Mouse (Mus musculus) urinary bladder, postnatal 36 days (tissue): Measurements from ENCODE around the gene Ighmbp2.
"Not testable (repeated sequence)": the region's sequence is repeated elsewhere in the genome, so short reads cannot be mapped to it uniquely, and the experiment has no call there.

Experiments
- DNase-seq, 2 experiments: peaks; one replicate each; pipeline ENCODE4 v3.0.0; 2022; ENCODE audit warnings: low spot score in 2 of 2, mixed read lengths in 1 of 2

Ighmbp2 gene

DNA sequence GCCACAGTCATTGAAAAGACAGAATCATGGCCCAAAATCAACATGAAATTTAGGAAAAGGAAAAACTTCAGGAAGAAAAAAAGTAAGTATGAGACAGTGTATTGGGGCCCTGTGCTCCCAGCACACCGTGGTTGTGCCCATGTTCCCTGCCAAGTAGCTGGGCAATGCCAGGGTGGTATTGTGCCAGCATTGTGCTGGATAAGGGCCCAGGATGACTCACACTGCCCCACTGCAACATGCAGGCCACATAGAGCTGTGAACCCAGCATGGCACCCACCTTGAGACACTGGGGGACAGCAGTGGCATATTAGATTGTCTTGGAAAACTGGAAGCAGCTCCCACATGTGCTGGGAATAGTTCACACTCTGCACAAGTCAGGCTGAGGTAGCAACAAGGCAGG lies 6.2 kb upstream of the Ighmbp2 start:
- DNase-seq = no peak

DNA sequence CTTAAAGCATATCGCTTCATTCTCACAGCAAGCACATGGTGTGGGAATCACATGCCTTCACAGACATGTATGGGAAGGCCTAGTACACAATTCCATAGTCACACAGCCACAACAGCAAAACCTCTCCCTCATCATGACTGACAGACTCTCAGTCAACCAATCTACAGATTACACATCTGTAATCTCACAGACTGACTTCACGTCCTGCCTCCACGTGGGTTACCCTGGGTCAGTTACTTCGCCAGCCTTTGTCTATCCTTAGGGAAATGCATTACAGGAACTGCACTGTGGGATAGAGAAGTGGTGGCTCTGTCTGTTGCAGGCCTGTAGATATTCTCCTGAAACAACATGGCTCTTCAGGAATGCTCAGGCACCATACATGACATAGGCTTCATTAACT lies 931 bp downstream of the Ighmbp2 start:
- no peak for DNase-seq

DNA sequence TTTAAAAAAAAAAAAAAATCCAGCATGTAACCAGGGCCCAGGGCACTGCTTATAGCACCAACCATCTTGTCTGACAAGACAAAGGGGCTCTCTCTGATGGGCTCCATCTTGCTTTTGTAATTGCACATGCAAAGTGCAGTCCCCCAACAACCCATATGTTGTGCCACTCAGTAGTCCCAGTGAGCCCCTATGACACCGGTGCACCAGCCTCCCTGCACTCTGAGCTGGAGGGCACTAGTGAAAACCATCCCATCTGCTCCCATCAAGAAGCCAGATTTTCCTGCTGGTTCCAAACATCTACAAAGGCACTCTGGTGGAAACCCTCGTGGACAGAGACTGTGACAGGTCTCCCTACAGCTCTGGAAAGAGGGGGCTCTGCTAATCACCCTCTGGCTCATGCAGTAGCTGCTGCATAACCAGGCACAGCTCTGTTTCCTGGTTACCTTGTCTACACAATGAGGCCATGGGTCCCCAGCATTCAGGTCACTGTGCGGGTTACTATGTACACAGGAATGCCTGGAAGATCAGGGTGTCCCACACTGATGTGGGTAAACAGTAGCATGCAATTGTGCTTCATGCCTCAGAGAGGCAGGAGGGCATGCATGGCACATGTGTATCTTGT lies 7.0 kb downstream of the Ighmbp2 start:
- no peak for DNase-seq

DNA sequence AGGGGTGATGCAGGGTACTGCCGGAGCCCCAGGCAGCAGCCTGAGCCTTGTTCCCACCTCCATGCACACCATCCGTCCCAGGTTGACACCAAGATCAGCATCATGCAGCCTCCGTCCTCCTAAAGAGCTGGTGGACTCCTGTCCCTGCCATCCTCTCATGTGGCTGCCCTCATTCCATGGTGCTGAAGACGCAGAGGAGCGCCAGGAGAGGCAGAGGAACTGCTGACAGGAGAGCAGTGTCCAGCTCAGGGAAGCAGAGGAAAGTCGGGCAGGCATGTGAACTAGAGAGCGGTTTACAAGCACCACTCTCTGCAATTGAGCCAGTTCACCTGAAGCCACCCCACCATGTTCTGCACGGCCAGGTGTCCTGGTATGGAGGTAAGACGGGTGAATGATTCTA lies 9.5 kb downstream of the Ighmbp2 start:
- no peak for DNase-seq

DNA sequence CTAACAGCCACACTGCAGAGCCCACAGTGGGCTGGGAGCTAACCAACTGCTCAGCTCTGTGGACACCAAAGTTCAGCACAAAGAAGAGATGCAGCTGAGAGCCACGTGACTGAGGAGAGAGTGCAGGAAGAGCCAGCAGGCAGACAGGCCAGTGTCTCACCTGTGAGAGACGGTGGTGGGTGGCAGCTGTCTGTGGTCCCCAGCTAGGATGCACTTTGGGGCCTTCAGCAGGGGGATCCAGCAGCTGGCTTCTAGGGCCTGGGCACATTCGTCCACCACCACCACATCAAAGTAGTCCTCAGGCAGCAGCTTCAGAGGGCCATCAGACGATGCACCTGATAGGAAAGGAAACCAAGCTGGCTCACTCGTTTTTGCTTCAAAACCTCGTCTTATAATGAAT lies 11.5 kb downstream of the Ighmbp2 start:
- DNase-seq = no peak

DNA sequence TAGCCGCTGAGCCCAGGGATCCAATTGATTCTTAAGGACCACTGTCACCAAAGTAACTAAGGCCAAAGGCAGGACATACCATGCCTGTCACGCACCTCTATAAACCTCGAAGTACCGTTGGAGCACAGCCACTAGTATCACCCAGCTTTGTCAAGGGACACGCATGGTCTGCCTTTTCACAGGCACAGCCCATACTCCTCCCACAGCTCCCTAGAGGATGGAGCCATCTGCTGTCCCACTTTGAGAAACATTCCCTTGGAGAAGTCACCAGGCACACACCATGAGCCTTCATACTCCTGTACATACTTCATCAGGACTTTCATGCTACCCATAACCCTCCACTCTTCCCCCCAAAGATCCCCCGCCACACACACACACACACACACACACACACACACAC lies 13.0 kb downstream of the Ighmbp2 start:
- DNase-seq = no peak

DNA sequence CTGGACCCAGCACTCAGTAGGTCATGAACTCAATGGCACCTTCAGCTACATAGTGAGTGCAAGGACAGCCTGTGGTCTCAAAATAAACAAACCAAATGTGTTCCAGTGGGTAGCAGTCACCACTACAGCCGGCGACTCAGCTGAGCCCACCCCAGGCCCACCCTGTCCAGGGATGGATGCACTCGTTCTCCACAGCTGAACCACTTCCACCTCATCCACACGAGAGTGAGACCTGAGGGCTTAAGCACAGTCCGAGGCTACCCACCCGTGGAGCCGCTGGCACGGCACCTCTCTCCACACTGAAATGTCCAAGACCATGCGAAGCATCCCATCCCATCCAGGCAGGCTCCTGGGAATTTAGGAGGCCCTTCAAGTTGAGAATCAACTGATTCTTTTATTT lies 13.5 kb downstream of the Ighmbp2 start:
- DNase-seq = no peak

DNA sequence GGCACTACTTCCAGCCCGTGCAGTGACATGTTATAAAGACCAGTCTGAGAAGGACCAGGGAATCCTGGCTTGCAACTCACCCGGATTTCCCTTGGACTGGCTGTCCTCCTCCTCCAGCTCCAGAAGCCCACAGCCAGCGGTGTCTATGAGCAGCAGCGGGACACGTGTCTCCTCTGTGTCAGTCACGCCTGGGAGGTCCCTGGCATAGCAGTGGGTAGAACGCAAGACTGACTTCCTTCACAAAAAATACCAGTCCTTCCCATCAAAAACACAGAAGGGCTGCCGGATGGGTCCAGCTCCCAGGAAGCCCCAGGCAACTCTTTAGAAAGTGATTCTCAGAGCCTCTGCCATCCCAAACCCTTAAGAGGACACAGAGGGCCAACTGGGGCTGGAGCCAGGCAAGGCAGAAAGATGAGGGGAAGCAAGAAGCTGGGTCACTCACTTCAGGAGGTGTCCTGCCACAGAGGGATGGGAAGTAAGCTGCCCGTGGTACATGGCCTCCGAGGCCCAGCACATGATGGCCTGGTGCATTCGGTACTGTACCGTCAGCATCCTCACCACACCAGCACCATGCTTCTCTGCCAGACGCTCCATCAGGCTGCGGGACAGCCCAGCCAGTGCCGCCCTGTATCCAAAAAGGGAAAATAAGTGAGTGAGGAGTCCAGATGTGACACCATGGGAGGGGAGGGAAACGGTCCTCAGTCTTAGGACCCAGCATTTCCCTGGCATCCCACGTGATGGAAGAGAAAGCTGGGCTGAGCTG lies 14.4 kb downstream of the Ighmbp2 start:
- no peak for DNase-seq

DNA sequence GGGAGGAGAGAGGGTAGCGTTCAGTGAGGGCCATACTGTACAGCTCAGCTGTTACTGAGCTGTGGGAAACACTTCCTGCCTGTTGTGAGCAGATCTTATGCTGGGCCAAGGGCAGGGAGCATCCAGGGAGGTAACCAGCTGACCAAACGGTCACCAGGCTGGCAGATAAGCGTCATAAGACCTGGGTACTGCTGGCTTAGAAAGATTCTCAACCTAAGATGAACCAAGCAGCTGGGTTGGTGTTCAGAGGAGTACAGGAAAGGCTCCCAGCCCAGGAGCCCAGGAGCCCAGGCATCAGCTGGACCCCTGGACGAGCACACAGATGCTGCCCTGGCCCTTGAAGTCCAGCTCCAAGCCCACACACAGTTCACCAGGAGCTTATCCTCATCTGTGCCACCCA lies 15.5 kb downstream of the Ighmbp2 start:
- no peak for DNase-seq

DNA sequence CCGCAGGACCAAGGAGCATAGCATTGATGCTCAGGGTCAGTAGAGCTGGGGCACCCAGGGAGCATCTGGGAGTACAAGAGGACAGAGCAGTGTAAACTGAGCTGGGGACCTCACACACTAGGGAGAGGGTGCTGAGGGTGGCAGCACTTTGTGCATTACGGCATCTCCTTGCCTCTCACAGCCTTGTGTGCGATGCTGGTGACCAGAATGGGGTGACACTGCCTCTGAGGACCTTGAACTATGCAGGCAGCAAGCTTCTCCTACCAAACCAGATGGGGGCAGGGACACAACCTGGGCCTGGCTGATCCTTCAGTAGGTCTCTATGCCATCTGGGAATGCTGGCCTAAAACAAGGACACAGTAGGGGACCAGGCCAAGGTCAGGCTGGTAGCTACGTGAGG lies 16.1 kb downstream of the Ighmbp2 start:
- no peak for DNase-seq

DNA sequence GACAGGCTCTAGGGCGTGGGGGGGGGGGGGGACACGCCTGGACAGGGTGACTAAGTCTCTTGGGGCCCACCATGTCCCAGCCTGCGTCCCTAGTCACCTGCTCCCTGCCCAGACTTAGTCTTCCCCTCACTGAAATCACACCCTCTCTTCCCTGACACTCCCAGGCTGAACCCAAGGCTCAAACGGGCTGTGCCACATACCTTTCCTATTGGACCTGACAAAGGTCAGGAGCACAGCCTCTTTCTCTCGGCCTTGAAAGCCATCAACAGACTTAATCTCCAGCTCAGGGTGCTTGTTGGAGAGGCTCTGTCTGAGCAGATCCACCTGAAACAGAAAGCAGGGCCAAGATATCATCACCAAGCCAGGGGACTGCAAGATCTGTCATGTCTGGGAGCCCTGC lies 16.7 kb downstream of the Ighmbp2 start:
- DNase-seq = peak; percentile 39 to 44

DNA sequence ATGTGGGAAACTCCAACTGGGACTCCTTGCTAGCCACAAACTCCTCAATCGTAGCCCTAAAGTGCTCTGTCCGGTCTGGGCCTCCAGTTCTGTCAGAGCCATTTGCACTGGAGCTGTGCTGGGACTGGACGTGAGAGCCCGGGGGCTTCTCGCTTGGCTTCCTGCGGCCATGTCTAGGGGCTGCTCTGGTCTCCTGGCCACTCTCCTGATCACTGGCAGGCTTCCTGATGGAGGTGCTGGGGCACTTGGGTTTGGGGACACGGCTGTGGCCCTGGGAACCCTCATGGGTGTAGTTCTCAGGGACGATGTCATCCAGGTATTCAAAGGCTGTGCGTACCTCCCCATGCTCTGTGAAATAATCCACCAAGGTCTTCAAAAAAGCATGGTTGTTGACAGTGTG lies 17.6 kb downstream of the Ighmbp2 start:
- no peak for DNase-seq

DNA sequence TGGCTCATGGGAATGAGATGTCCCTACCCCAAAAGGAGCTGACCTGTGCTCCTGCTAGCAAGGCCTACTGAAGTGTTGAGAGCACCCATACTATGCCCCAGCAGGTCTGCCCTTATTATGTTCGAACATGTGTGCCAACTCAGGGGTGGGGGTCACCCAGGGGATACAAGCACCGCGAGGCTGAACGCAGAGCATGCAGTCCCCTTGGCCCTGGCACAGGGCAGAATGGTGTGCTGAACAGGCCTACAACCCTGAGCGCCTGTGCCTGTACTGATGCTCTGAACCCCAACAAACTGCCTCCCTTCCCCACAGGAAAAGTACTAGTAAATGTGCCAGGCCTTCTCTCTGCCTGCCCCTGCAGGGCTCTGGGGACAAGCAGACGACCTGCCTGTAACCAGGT lies 18.5 kb downstream of the Ighmbp2 start:
- DNase-seq = no peak

DNA sequence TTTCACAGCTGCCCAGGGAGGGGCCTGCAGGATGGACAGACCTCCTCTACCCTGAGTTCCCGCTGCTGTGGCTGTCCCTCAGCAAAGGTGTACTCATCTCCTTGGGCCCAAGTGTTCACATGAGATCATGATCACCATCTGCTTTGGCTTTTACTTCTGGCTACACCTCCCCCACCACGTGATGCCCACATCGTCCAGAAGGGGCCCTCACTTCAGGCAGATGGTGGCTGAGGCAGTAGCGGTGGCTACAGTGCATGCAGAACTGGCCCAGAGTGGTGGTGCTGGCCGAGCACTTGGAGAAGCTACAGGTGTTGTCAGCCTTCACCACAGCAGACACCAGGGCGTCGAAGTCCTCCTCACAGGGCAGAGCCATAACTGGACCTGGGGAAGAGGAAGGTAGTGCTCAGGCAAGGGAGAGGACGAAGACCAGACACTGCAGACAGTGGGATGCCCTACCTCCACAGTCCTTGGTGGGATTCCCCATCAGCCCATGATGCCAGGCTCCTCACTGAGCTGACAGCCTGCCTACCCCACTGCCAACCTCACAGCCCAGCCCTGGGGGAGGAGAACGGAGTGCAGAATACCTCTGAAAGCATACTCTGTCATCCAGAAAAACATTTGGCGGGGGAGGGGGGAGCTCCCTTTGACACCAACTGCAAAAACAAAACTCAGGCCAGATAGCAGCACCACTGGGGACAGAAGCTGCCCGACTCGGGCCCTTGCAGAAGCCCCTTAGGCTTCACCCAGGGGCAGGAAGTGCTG lies 20.9 kb downstream of the Ighmbp2 start:
- DNase-seq = no peak

DNA sequence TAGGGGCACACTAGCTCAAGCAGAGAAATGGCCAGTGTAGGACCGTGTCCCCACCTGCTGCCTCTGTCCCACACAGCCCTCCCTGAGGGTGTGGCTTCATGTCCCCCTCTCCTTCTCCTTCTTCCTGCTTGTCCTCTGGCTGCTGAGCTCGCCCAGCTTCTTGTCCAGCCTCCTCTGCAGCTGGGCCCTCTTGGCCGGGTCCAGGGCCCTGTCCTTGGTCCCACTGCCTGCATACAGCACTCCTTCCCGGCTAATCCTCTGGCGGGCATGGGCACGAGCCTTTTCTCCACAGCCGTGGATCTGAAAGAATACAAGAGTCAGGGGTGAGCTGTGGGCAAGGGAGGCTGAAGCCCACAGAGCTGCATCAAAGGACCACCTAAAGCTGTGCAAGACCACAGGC lies 21.5 kb downstream of the Ighmbp2 start:
- no peak for DNase-seq

DNA sequence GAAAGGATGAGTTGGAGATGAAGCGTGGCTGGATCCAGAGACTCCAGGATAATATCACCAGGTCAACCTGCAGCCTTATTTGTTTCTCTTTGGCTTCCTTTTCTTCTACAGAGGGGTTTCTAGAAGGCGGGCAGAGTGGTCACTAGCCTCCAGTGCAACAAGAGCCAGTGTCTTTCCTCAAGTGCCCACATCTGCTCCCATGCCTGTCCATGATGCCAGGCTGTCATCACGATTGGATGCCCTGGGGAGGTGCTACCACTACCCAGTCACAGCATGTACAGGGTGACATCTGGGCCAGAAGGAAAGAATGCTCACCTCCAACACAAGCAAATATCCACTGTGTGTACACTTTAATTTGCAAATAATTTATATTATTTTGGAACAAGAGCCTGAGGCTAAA lies 22.2 kb downstream of the Ighmbp2 start:
- no peak for DNase-seq

DNA sequence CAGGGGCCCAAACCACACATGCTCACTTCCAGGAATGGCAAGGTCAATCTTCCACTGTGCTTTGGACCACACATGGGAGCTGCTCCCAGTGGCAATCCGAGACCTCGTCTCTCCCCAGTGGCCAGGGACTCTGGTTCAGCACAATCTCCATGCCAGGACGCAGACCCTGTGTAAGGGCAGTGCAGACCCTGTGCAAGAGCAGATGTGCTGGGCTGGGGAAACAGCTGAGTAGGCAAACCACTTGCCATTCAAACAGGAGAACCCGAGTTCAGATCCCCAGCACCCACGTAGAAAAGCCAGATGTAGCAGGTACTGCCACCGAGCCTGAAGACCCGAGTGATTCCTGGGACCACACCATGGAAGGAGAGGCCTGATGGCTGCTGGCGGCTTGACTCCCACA lies 22.8 kb downstream of the Ighmbp2 start:
- no peak for DNase-seq

DNA sequence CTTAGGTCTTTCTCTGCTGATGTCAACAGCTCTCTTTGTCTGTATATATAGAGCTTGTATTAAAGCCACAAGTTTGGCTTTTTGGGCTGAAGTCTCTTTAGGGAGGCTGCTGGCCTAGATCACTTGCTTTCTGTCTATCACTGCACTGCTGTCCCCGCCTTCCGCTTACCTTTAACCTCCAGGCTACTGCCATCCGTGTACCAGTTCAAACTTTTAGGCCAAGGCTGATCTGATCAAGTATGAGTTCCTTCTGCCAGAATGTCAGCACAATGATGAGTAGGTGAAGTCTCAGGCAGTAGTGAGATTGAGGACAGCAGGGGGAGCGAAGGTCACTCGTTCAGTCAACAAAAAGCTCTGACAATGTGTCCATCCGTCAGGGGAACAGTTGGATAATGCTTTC lies 57.6 kb downstream of the Ighmbp2 start:
- not testable (repeated sequence) for DNase-seq

DNA sequence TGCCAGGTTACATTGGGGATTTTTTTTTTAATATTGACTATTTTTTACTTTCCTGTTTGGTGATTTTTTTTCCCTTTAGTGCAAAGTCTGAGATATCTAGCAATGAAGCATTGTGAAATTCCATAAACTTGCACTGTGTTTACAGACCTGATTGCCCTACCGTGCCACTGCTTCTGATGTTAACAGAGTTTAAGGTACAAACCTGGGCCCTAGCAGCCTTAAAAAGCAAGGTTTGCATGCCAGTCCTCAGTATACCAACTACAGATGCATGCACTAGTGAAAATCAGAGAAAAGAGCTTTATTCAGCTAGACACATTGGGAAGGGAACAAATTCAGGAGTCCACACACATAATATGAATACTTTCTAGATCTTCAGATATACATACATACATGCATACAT lies 67.9 kb downstream of the Ighmbp2 start:
- not testable (repeated sequence) for DNase-seq
